Mouse (Mus musculus) layer of hippocampus, adult 9-10 months (tissue): ENCODE measurements at regions not wholly inside any gene's neighbourhood (a gene's known extent, or its start where the extent isn't known, plus 50 kb on each side); places are given as distances from the start of the nearest gene placed in this dataset.

Experiments used
- DNase-seq: peaks from one replicate; pipeline ENCODE4 v3.0.0; 2022; ENCODE audit warnings: low spot score

DNA sequence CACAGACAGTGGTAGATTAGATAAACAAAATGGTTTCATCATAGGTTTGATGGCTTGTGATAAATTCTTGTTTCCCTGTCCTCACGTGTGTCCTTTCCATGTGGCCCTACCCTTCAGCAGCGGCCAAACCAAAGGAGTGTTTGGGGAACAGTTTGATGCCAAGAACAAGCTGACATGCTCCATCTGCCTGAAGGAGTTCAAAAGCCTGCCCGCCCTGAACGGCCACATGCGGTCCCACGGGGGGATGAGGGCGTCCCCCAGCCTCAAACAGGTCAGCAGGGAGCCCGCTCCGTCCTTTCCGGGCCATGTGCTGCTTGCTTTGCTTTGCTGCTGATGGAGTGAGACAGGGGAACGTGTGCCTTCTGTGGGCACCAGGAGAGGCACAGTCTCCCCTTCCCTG lies 51.0 kb upstream of the Mrps10 start:
- DNase-seq = no peak

DNA sequence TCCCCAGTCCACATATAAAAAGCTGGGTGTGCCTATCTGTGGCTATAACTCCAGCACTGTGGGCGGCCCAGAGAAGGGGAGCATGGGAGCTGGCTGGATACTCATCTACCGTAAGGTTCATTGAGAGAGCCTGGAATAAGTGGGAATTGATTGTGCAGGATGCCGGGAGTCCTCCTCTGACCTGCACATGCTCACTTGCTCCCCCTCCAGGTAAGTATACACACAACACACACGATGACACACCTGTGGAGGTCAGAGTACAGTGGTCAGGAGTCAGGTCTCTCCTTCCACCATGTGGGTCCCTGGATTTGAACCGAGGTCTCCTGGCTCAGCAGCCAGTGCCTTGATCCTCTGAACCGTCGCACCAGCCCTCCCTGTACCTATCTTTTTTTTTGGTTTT lies 55.5 kb upstream of the Mrps10 start:
- no peak for DNase-seq

DNA sequence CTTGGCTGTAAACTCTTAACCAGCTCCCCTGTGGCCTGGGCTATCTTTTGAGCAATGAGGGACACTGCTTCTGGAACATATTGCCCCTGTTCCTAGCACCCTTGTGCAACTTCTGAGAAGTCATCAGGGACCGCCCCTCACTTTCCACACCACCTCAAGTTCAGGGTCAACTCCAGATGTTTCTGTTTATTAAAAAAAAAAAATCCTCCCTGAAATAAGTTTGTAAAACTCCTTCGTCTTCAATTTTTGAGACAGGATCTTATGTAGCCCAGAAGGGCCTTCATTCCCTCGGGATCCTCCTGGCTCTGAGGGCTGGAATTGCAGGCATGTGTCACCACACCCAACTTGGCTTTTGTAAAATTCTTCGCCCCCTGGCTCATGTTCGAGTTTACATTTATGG lies 57.4 kb upstream of the Mrps10 start:
- DNase-seq = no peak

DNA sequence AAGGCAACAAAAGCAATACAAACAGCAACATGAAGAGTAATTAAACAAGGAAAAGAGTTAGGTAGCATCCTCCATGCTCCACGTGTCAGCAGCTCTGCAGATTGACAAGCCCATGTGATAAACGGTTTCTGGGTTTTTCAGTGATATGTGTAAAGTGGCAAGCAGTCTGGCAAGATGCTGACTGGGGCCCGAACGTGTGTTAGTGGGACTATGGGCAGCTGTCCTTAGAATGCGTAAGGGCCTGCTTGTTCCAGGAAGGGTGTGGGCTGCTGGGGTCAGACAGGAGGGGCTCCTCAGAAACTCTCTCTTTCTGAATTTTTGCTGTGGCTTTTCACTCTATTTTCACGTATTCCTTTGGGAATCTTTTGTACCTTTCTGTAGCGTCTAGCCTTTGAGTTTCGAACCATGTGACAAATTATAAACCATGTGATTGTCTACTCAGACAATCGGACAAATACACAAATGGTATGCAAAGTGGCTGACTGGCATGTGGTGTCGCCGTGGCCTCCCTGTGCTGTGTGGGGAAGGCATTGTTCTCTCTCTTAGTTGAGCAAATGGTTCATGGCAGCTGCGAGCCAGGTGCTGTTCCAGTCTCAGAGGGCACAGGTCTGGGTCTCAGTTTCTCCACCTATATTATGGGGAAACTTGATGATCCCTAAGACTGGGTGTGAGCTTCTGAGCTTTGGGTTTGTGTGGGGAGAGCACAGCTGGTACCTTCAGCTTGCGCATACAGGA lies 62.5 kb upstream of the Mrps10 start:
- no peak for DNase-seq

DNA sequence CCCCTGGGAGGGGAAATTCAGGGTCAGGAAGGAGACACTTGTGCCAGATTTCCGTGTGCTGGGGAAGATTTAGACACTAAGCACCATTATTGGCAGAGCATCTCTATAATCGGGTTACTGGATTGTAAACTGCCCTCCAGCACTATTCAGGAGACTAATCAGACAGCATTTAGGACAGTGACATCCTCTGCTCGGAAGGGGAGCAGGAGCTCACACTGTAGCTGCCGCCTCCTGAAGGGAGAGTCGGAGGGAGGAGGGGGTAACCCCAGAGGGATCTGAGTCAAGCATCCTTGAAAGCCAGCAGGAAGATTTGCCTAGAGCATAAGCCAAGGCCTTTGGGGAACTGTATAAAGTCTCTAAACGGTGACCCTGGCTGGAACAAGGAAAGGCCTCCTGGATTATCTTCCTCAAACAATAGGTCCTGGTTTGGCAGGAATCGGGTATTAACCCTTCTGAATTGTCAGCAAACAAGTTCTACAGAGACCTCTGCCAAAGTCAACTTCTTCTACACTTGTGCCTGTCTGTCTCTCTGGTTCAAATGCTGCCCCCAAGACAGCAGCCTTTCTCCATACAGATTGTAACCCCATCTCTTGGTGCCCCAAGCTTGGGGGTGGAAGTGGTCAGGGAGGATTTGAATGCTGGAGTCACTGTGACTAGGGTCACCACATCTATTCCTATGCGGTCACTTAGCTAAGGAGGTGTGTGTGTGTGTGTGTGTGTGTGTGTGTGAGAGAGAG lies 64.1 kb upstream of the Mrps10 start:
- no peak for DNase-seq

DNA sequence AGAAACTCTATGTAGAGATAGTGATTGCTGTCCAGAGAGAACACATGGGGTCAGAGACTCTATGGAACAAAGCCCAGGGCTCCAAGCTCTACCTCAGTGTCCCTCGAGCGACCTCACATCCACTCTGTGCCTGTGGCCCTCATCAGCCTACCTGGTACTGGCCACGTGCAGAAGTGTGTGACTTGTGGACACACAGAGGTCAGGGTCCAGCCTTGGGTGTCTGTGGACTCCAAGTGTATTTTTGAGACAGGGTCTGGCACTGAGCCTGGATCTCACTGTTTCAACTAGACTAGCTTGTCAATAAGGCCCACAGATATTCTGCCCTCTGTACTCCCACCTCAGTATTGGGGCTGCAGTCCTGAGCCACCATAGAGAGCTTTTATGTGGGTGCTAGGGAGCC lies 65.1 kb upstream of the Mrps10 start:
- DNase-seq = no peak

DNA sequence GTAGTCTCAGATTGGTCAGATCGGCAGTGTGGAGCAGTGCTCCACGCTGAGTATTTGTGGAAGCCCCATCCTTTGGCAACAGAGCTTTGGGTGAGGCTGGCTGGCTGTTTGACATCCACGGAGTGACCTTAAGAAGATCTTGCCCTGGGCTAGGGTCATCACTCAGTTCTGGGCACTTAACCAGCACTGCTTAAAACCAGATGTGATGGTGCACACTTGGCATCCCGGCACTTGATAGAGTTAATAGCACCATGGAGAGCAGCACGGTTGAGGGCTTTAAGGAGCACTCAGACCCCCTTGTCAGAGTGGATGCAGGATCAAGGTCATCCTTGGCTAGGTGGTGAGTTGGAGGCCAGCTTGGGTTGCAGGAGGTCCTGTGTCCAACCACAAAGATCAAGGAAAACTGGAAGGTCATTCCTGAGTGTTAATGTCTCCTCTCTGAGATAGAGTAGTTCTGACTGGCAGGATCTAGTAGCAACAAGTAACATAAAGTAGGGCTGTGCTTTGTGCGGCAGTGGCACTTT lies 70.2 kb upstream of the Mrps10 start:
- DNase-seq = no peak

DNA sequence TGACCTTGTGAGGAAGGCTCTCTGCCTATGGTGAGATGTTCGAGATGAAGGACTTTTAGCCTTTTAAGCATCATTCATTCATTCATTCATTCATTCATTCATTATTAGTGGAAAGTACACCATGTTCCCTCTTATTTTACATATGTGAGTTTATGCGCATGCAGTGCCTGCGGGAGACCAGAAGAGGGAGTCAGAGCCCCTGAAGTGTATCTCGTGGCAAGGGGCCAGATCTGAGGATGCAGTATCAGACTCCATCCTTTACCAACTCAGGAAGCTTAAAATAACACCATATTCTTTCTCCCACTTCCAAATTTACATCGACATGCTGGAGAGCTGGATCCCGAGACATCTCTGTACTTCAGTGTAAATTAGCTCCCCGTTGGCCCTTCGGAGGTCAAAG lies 70.7 kb upstream of the Mrps10 start:
- no peak for DNase-seq

DNA sequence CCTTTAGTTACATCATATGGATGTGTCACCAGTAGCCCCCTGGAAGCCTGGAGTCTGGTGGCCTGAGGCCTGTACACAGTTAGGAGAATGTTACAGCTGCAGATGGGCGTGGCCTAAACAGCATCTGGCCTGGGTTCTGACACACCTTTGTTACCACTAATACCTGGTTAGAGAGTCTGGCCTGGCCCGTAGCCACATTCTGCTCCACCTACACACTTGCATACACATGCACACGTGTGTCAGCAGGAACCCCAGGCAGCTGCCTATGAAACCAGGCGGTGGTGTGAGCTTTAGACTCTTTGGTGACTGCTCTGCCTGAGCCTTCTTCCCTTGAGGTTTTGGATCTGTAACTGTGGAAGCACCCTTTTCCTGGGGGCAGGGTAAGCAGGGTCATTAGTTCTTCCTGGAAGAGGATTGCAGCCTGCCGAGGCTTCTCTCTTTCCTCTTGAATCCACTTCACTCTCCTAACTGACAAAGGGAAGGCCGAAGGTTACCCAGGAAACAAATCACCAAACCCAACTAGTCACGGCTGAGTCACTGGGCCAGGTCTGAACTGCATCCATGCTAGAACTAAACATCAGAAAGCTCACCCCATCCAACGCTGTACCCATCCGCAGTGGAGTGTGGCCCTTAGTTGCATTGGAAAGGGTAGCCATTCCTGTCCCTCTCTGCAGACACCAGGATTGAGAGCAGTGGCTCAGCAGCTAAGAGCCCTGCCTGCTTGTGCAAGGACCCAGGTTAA lies 71.8 kb upstream of the Mrps10 start:
- no peak for DNase-seq

DNA sequence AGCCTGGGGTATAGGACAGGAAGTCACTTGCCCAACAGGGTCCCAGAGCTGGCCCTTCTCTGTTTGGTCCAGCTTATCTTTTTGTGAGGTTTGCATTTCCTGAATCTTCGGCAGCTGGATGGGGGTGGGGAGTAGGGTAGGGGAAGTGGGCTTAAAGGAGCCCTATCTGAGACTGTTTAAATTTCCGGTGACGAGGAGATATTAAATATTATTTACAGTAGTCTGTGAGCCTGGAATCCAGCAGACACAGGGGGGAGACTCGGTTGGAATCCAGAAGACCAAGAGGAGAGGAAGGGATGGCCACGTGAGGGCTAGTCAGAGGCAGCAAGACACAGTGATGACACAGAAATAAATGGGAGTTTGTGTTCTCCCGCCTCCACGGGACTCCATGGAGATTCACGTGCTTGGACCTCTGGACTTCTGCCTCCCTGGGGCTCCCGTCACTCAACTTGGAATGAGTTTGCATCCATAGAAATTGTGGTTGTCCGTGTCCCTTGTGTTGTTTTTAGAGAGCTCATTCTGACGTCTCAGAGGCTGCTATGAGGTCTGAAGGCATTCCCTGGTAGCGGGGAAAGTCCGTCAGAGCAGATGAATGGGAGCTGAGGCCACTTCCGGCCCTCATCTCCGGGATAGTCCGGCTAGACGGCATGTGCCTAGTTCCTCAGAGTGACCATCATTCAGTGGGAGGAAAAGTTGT lies 73.2 kb upstream of the Mrps10 start:
- no peak for DNase-seq

DNA sequence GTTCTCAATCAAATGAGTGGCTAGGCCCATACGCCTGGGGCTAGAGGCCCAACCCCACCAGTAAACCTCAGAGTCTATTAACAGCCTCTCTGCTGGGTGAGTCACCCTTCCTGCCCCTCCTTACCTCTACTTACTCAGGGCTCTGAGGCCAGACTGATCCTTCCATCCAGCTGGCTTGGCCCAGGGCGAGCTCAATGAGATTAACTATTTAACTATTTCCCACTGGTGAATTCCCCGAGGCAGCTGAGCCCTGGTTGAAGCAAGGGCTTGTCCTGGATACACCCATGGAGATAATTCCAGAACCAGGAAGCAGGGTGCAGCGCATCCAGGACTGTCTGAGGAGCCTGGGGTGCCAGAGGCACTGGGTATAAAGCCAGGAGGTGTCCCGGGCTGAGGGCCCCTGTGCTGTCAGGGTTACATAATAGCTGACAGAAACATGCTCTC lies 74.6 kb upstream of the Mrps10 start:
- DNase-seq = no peak

DNA sequence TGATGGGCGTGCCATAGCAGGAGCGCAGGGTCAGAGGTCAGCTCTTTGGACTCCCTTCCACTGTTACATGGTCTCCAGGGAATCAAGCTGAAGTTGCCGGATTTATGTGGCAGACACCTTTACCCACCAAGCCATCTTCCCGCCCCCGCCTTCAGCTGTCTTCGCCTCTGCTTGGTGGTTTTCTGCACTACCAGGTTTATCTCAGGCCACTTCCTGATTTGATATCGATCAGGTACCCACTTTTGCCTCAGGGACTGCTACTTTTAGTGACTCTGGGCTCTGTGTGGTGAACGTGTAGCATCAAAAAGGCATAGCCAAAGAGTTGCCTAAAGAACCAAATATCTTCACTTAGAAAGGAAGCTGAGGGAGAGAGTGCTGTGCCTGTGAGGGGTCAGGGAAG lies 75.5 kb upstream of the Mrps10 start:
- no peak for DNase-seq

DNA sequence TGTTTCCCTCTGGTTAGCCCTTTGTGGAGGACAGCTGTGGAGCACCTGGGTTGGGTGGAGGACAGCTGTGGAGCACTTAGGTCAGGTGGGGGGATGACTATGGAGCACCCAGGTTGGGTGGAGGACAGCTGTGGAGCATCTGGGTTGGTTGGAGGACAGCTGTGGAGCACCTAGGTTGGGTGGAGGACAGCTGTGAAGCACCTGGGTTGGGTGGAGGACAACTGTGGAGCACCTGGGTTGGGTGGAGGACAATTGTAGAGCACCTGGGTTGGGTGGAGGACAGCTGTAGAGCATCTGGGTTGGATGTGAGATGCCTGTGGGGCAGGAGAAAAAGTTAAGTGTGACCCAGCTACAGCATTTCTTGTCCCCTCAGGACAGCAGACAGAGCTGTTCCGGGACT lies 77.1 kb upstream of the Mrps10 start:
- no peak for DNase-seq

DNA sequence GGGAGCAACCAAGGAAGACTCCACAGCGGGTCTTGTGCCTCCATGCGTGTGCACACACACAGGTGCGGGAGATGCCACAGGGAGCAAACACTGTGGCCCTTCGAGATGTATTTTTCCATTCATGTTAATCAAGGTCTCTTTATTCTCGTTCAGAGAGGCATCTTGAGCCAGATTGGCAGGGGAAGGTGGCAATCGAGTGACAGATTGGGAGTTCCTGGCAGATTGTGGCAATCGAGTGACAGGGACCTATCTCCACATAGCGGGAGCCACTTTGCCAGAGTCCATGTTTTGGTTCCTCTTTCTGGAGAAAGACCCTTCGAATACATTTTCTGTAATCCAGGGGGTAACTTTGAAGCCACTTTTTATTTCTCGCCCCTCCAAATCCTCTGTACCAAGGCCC lies 83.1 kb upstream of the Mrps10 start:
- DNase-seq = no peak

DNA sequence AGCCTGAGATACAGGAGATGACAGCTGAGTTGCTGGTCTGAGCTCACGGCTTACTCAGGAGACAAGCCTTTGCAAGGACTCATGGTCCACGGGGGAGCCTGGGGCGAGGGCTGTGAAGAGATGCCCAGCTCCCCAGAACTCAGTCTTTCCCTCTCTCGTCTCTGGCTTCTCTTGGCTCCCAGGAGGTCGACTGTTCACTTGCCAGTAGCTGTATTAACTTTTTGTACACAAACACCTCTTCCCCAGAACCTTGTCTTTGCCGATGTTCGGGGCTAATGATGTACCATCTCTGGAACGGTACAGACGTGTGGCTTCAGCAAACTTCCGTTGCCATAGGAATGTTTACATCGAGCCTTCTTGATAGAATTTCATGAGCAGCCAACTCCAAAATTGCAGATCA lies 84.5 kb upstream of the Mrps10 start:
- DNase-seq = no peak

DNA sequence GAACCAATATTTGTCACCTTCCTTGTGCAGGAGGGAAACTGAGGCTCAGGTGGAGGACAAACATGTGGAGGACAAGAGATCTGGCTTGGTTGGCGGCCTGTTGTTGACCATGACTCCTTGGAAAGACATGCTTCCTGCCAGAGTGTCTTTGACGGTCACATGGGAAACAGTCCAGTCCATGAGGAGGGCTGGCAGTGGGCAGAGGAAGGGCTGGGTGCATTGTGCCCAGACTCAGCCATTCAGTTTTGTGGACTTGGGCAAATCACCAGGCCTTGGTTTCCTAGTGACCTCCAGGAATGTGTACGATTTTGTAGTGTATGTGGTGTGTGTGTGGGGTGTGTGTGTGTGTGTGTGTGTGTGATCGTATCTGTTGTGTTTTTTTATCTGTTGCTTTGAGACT lies 85.5 kb upstream of the Mrps10 start:
- no peak for DNase-seq

DNA sequence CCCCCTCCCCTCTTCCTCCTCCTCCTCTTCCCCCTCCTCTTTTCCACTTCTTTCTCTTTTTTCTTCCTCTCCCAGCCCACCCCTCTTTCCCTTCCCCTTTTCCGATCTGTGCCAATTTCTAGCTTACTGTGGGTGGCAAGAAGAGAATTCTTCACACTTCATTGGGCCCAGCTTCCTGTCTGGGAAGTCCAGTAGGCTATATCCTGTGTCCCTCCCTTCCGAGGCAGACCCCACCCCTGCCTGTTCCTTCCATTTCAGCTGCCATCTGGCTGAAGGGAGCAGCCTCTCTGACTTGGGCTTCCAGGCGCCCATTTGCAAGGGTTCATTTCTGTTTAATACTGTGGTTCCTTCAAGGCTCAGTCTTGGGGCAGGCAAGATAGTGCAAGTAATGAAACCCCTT lies 86.2 kb upstream of the Mrps10 start:
- DNase-seq = no peak

DNA sequence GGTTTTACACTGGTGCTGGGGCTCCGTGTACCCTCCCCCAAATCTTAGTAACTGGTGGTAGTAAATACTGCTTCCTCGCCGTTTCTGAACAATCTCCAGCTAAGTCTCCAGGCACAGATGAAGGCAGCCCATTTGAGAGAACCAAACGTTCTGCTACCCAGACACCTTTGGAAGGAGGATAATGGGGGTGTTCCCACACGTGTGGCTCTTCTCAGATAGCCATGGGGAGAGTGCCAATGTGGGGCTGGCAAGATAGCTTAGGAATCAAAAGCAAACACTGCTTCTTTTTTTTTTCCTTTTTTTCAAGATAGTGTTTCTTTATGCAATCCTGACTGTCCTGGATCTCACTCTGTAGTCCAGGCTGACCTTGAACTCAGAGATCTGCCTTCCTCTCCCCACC lies 90.8 kb upstream of the Mrps10 start:
- no peak for DNase-seq

DNA sequence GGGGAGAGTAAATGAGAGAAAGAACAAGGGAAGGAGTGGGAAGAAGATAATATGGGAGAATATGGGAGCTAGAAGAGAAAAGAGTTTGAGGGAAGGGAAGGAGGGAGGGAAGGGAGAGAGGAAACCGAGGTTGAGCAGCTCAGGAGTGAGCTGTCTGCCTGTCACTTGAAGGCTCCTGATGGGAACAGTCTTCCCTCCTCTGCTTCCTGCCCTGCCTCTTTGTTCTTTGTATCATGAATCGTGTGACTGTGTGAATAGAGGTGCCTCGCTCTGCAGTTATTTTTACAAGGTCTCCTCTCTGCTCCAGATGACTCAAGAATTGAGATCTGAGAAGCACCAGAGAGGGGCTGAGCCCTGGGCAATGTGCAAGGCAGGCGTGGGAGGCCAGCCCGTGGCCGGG lies 92.0 kb upstream of the Mrps10 start:
- DNase-seq = no peak

DNA sequence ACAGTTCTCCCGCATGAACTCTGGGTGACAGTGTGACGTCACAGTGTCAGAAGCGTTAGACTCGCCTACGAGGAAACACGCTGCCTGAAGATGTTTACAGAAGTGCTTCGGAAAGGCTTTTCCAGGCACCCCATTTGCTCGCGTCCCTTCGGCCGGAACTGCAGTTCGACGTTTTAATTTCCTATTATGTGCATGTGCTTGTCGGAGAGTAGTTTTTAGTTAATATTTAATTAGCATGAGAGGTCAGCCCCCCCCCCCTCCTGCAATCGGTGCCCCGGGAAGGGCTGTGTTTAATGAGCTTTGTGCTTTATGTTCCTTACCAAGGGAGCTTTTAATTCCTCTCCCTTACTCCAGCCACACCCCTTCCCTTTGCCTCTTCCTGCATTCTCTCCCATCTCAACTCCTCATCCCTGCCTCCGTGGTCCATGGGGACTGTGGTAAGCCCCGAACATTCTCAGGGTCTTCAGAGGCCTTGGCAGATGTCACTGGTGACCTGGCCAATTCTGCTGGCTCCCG lies 92.8 kb upstream of the Mrps10 start:
- no peak for DNase-seq

DNA sequence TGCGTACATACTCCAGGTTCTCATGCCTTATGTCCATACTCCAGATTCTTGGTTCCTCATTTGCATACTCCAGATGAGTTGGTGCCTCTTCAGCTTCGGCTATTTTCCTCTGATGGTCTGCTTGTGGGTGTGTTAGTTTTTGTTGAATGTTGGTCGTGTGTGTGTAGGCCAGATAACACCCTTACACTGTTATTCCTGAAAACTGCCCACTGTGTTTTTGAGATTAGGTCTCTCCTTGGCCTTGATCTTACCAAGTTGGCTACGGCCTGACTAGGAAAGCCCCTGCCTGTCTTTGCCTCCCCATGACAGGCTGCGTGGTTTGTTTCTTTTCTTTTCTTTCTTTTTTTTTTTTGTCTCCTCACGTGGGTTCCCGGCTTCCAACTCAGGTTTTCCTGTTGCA lies 95.4 kb upstream of the Mrps10 start:
- DNase-seq = no peak
